38 mouse cellular contexts compared by ENCODE assay signal in genomic region chr7:103607425-103607824, GRCm38 (mm10). TPM values are rescaled to one million over a fixed set of nuclear protein-coding genes. Genes with fewer than 3 reads are reported as not detected.
"Had no signal": no experiment of that assay in that cellular context is flagged by ENCODE, and none has a peak within 500 bp of the region (broad histone marks: within the 10 kb centered on the region; RNA-seq: fewer than 3 reads in every experiment).

No protein-coding gene starts in this region.

- H3K9ac ChIP-seq: embryonic facial prominence, embryonic 12.5 days; embryonic facial prominence, embryonic 13.5 days; embryonic facial prominence, embryonic 15.5 days; forebrain, embryonic 12.5 days; forebrain, embryonic 13.5 days; forebrain, embryonic 15.5 days; forebrain, postnatal 0 days had no signal

- H3K36me3 ChIP-seq: embryonic facial prominence, embryonic 10.5 days; embryonic facial prominence, embryonic 12.5 days; embryonic facial prominence, embryonic 13.5 days; embryonic facial prominence, embryonic 15.5 days; forebrain, embryonic 10.5 days; forebrain, embryonic 12.5 days; forebrain, embryonic 15.5 days; heart, embryonic 10.5 days had no signal

- H3K4me1 ChIP-seq: embryonic facial prominence, embryonic 10.5 days; embryonic facial prominence, embryonic 12.5 days; embryonic facial prominence, embryonic 13.5 days; embryonic facial prominence, embryonic 15.5 days; forebrain, embryonic 10.5 days; forebrain, embryonic 12.5 days; forebrain, embryonic 13.5 days; forebrain, embryonic 15.5 days; heart, embryonic 10.5 days had no signal

- DNase-seq: cerebellum, adult 9-10 months; cerebellum, adult 9-11 months; cerebellum, postnatal 10 days; cerebellum, postnatal 14 days; cerebellum, postnatal 25 days; cerebellum, postnatal 36 days; embryo, embryonic 11 days; forebrain, postnatal 0 days; gastrocnemius, adult 2 months; gastrocnemius, postnatal 10 days; gastrocnemius, postnatal 14 days; gastrocnemius, postnatal 25 days; gastrocnemius, postnatal 36 days; heart, adult 11 months; heart, adult 18-20 months; heart, adult 2 months had no signal

- H3K27me3 ChIP-seq: embryonic facial prominence, embryonic 12.5 days; embryonic facial prominence, embryonic 13.5 days; embryonic facial prominence, embryonic 15.5 days; forebrain, embryonic 12.5 days; forebrain, embryonic 13.5 days; forebrain, embryonic 15.5 days had no signal

- H3K4me3 ChIP-seq: embryonic facial prominence, embryonic 10.5 days; embryonic facial prominence, embryonic 12.5 days; embryonic facial prominence, embryonic 13.5 days; embryonic facial prominence, embryonic 15.5 days; erythroblast, embryonic 14.5 days; forebrain, embryonic 10.5 days; forebrain, embryonic 12.5 days; forebrain, embryonic 13.5 days; forebrain, embryonic 15.5 days; gastrocnemius, adult 2 months; heart, adult 2 months; heart, embryonic 10.5 days had no signal

- ATAC-seq: forebrain, embryonic 13.5 days; forebrain, embryonic 14.5 days; forebrain, embryonic 15.5 days; forebrain, embryonic 16.5 days; forebrain, postnatal 0 days had no signal

- H3K4me2 ChIP-seq: embryonic facial prominence, embryonic 12.5 days; embryonic facial prominence, embryonic 13.5 days; embryonic facial prominence, embryonic 15.5 days; forebrain, embryonic 12.5 days; forebrain, embryonic 13.5 days; forebrain, embryonic 15.5 days had no signal

- H3K27ac ChIP-seq: embryonic facial prominence, embryonic 10.5 days; embryonic facial prominence, embryonic 12.5 days; embryonic facial prominence, embryonic 13.5 days; embryonic facial prominence, embryonic 15.5 days; forebrain, embryonic 10.5 days; forebrain, embryonic 12.5 days; forebrain, embryonic 13.5 days; forebrain, embryonic 15.5 days; gastrocnemius, adult 2 months; heart, adult 2 months; heart, embryonic 10.5 days had no signal

- H3K9me3 ChIP-seq: embryonic facial prominence, embryonic 10.5 days; embryonic facial prominence, embryonic 12.5 days; embryonic facial prominence, embryonic 13.5 days; embryonic facial prominence, embryonic 15.5 days; forebrain, embryonic 10.5 days; forebrain, embryonic 12.5 days; forebrain, embryonic 13.5 days; forebrain, embryonic 15.5 days; heart, embryonic 10.5 days had no signal

RNA-seq across cellular contexts. Expression of gene Olfr620, which starts 4.9 kb away (rescaled TPM):
- total RNA-seq: forebrain, postnatal 0 days; gastrocnemius, adult 18-20 months; gastrocnemius, adult 2 months; gastrocnemius, adult 8-10 months; gastrocnemius, postnatal 10 days; gastrocnemius, postnatal 14 days; gastrocnemius, postnatal 25 days; gastrocnemius, postnatal 36 days; gastrocnemius, postnatal 4 days; heart, adult 18-20 months; heart, adult 2 months; heart, adult 8-10 months had no signal
- polyA plus RNA-seq: cortical plate, adult 2 months; embryonic facial prominence, embryonic 10.5 days; embryonic facial prominence, embryonic 11.5 days; embryonic facial prominence, embryonic 12.5 days; embryonic facial prominence, embryonic 13.5 days; embryonic facial prominence, embryonic 14.5 days; erythroblast, embryonic 14.5 days; forebrain, embryonic 10.5 days; forebrain, embryonic 11.5 days; forebrain, embryonic 12.5 days; forebrain, embryonic 13.5 days; forebrain, embryonic 14.5 days; forebrain, embryonic 15.5 days; forebrain, embryonic 16.5 days; forebrain, postnatal 0 days; frontal cortex, adult 2 months; gonadal fat pad, adult 2 months; heart, adult 2 months; heart, embryonic 10.5 days had no signal

RNA-seq across cellular contexts. Expression of gene Olfr619, which starts 7.0 kb away (rescaled TPM):
- total RNA-seq: forebrain, postnatal 0 days; gastrocnemius, adult 18-20 months; gastrocnemius, adult 2 months; gastrocnemius, adult 8-10 months; gastrocnemius, postnatal 10 days; gastrocnemius, postnatal 14 days; gastrocnemius, postnatal 25 days; gastrocnemius, postnatal 36 days; gastrocnemius, postnatal 4 days; heart, adult 18-20 months; heart, adult 2 months; heart, adult 8-10 months had no signal
- polyA plus RNA-seq: cortical plate, adult 2 months; embryonic facial prominence, embryonic 10.5 days; embryonic facial prominence, embryonic 11.5 days; embryonic facial prominence, embryonic 12.5 days; embryonic facial prominence, embryonic 13.5 days; embryonic facial prominence, embryonic 14.5 days; embryonic facial prominence, embryonic 15.5 days; erythroblast, embryonic 14.5 days; forebrain, embryonic 10.5 days; forebrain, embryonic 11.5 days; forebrain, embryonic 12.5 days; forebrain, embryonic 13.5 days; forebrain, embryonic 14.5 days; forebrain, embryonic 15.5 days; forebrain, embryonic 16.5 days; forebrain, postnatal 0 days; frontal cortex, adult 2 months; gonadal fat pad, adult 2 months; heart, adult 2 months; heart, embryonic 10.5 days had no signal

RNA-seq across cellular contexts. Expression of gene Olfr618, which starts 17.5 kb away (rescaled TPM):
- total RNA-seq: forebrain, postnatal 0 days; gastrocnemius, adult 18-20 months; gastrocnemius, adult 2 months; gastrocnemius, adult 8-10 months; gastrocnemius, postnatal 10 days; gastrocnemius, postnatal 14 days; gastrocnemius, postnatal 25 days; gastrocnemius, postnatal 36 days; gastrocnemius, postnatal 4 days; heart, adult 18-20 months; heart, adult 2 months; heart, adult 8-10 months had no signal
- polyA plus RNA-seq: cortical plate, adult 2 months; embryonic facial prominence, embryonic 10.5 days; embryonic facial prominence, embryonic 11.5 days; embryonic facial prominence, embryonic 12.5 days; embryonic facial prominence, embryonic 13.5 days; embryonic facial prominence, embryonic 14.5 days; embryonic facial prominence, embryonic 15.5 days; erythroblast, embryonic 14.5 days; forebrain, embryonic 10.5 days; forebrain, embryonic 11.5 days; forebrain, embryonic 12.5 days; forebrain, embryonic 13.5 days; forebrain, embryonic 14.5 days; forebrain, embryonic 15.5 days; forebrain, embryonic 16.5 days; forebrain, postnatal 0 days; frontal cortex, adult 2 months; gonadal fat pad, adult 2 months; heart, adult 2 months; heart, embryonic 10.5 days had no signal

RNA-seq across cellular contexts. Expression of gene Olfr617, which starts 34.6 kb away (rescaled TPM):
- total RNA-seq: forebrain, postnatal 0 days; gastrocnemius, adult 18-20 months; gastrocnemius, adult 2 months; gastrocnemius, adult 8-10 months; gastrocnemius, postnatal 10 days; gastrocnemius, postnatal 14 days; gastrocnemius, postnatal 25 days; gastrocnemius, postnatal 36 days; gastrocnemius, postnatal 4 days; heart, adult 18-20 months; heart, adult 2 months; heart, adult 8-10 months had no signal
- polyA plus RNA-seq: cortical plate, adult 2 months; embryonic facial prominence, embryonic 10.5 days; embryonic facial prominence, embryonic 11.5 days; embryonic facial prominence, embryonic 12.5 days; embryonic facial prominence, embryonic 13.5 days; embryonic facial prominence, embryonic 14.5 days; embryonic facial prominence, embryonic 15.5 days; erythroblast, embryonic 14.5 days; forebrain, embryonic 10.5 days; forebrain, embryonic 11.5 days; forebrain, embryonic 12.5 days; forebrain, embryonic 13.5 days; forebrain, embryonic 14.5 days; forebrain, embryonic 15.5 days; forebrain, embryonic 16.5 days; forebrain, postnatal 0 days; frontal cortex, adult 2 months; gonadal fat pad, adult 2 months; heart, adult 2 months; heart, embryonic 10.5 days had no signal

RNA-seq across cellular contexts. Expression of gene Olfr622, which starts 35.1 kb away (rescaled TPM):
- total RNA-seq: forebrain, postnatal 0 days; gastrocnemius, adult 18-20 months; gastrocnemius, adult 2 months; gastrocnemius, adult 8-10 months; gastrocnemius, postnatal 10 days; gastrocnemius, postnatal 14 days; gastrocnemius, postnatal 25 days; gastrocnemius, postnatal 36 days; gastrocnemius, postnatal 4 days; heart, adult 18-20 months; heart, adult 2 months; heart, adult 8-10 months had no signal
- polyA plus RNA-seq: cortical plate, adult 2 months; embryonic facial prominence, embryonic 10.5 days; embryonic facial prominence, embryonic 11.5 days; embryonic facial prominence, embryonic 12.5 days; erythroblast, embryonic 14.5 days; forebrain, embryonic 10.5 days; forebrain, embryonic 11.5 days; forebrain, embryonic 12.5 days; forebrain, embryonic 13.5 days; forebrain, embryonic 14.5 days; forebrain, embryonic 15.5 days; forebrain, embryonic 16.5 days; forebrain, postnatal 0 days; frontal cortex, adult 2 months; gonadal fat pad, adult 2 months; heart, adult 2 months; heart, embryonic 10.5 days had no signal
